Mouse (Mus musculus): ENCODE results near the gene Amph. TPM values are rescaled to one million over a fixed set of nuclear protein-coding genes. Genes with fewer than 3 reads are reported as not detected.

The Amph gene
- polyA plus RNA-seq, 1 experiment = 0.93 TPM

GRCm38 (mm10) chr13:19031916-19032688, 84.1 kb downstream of the Amph start:
- H3K27ac ChIP-seq (ENCODE audit: control insufficient read depth, insufficient read depth, low read length) = no peak overlapping the region
- 90% methylated on average over 8 of the region's 8 CpGs for WGBS
- no peaks in the 10 kb centered on the region for H3K4me1 ChIP-seq (replicated peaks; ENCODE audit: control insufficient read depth, insufficient read depth, low read length)
- no peaks in the 10 kb centered on the region for H3K27me3 ChIP-seq (ENCODE audit: control insufficient read depth, insufficient read depth, low read length)
- DNase-seq = no peak
- H3K4me3 ChIP-seq (ENCODE audit: control insufficient read depth, insufficient read depth, low read length) = no peak overlapping the region
- TF ChIP-seq CTCF (IDR thresholded peaks at IDR 0.05; ENCODE audit: borderline replicate concordance, control insufficient read depth, extremely low read depth, insufficient read depth, low read length, poor library complexity) (no peak), POLR2A (IDR thresholded peaks at IDR 0.05; ENCODE audit: control insufficient read depth, extremely low read depth, insufficient read depth, low read length, poor library complexity) (no peak)
- no peaks in the 10 kb centered on the region for H3K36me3 ChIP-seq (ENCODE audit: control insufficient read depth, insufficient read depth, low read length)

DNA sequence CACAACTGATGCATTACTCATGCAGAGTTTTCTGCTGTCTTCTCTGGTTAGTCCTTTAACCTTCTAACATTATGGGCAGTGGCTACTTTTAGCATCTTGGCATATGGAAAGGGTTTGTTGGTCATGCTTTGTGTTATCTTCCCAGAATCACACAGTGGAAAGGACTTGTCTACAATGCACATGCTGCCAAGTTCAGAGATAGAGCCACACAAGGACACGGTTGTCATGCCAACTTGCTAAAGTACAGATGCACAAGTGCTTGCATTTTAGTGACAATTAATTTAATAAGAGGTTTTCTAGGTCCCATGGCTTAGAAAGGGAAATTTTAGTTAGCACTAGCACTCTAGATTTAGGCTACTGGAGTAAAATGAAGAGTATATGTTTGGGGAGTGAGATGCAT, 104.1 kb downstream of the Amph start:
- DNase-seq = no peak
- Histone ChIP-seq H3K27ac (ENCODE audit: control insufficient read depth, insufficient read depth, low read length) (no peak overlapping the region), H3K27me3 (ENCODE audit: control insufficient read depth, insufficient read depth, low read length) (no peaks in the 10 kb centered on the region), H3K4me1 (replicated peaks; ENCODE audit: control insufficient read depth, insufficient read depth, low read length) (no peaks in the 10 kb centered on the region), H3K36me3 (ENCODE audit: control insufficient read depth, insufficient read depth, low read length) (no peaks in the 10 kb centered on the region), H3K4me3 (ENCODE audit: control insufficient read depth, insufficient read depth, low read length) (no peak overlapping the region)
- no peak for TF ChIP-seq CTCF (IDR thresholded peaks at IDR 0.05; ENCODE audit: borderline replicate concordance, control insufficient read depth, extremely low read depth, insufficient read depth, low read length, poor library complexity)
- no peak for TF ChIP-seq POLR2A (IDR thresholded peaks at IDR 0.05; ENCODE audit: control insufficient read depth, extremely low read depth, insufficient read depth, low read length, poor library complexity)
- WGBS = 87% methylated on average over 1 of the region's 1 CpGs

DNA sequence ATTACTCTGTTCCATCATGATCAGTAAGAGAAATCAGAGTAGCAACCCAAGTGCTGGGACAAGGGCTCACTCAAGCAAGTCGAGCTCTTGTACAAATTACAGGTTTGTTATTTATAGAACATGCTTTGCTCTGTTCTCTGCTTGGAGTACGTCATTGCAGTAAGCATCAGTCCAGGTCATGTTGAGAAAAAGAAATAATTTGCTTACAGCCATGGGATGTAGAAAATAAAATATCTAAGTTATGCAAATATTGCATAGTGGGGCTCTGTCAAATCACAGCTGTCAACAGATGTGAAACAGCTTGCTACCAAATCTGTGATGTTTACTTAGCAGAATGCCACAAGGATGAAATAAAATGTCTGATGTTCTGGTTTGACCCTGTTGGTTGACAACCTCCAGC, 106.5 kb downstream of the Amph start:
- no peak for DNase-seq
- no peaks in the 10 kb centered on the region for H3K4me1 ChIP-seq (replicated peaks; ENCODE audit: control insufficient read depth, insufficient read depth, low read length)
- WGBS = 86% methylated on average over 2 of the region's 2 CpGs
- no peak overlapping the region for H3K27ac ChIP-seq (ENCODE audit: control insufficient read depth, insufficient read depth, low read length)
- H3K27me3 ChIP-seq (ENCODE audit: control insufficient read depth, insufficient read depth, low read length) = no peaks in the 10 kb centered on the region
- H3K4me3 ChIP-seq (ENCODE audit: control insufficient read depth, insufficient read depth, low read length) = no peak overlapping the region
- no peak for TF ChIP-seq POLR2A (IDR thresholded peaks at IDR 0.05; ENCODE audit: control insufficient read depth, extremely low read depth, insufficient read depth, low read length, poor library complexity)
- no peaks in the 10 kb centered on the region for H3K36me3 ChIP-seq (ENCODE audit: control insufficient read depth, insufficient read depth, low read length)

DNA sequence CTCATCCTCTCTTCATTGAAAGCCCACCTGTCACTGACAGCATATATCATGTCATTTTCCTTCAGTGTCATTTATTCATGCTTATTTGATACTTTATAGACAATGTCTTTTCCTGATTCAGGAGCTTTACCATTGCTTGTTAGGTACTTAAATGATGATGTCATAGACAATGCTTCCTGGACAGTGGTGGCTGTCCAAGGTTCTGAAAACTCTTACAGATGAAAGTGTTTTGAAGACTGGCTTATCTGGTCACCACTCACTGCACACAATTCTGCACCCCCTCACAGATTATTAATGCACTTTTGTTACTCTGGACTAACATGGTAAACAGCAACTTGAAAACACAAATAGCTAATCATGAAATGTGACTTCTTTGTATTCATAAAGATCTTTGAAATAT, 124.3 kb downstream of the Amph start:
- no peak overlapping the region for H3K4me3 ChIP-seq (ENCODE audit: control insufficient read depth, insufficient read depth, low read length)
- no peaks in the 10 kb centered on the region for H3K27me3 ChIP-seq (ENCODE audit: control insufficient read depth, insufficient read depth, low read length)
- H3K36me3 ChIP-seq (ENCODE audit: control insufficient read depth, insufficient read depth, low read length) = no peaks in the 10 kb centered on the region
- no peak overlapping the region for H3K27ac ChIP-seq (ENCODE audit: control insufficient read depth, insufficient read depth, low read length)
- no peak for DNase-seq
- no peaks in the 10 kb centered on the region for H3K4me1 ChIP-seq (replicated peaks; ENCODE audit: control insufficient read depth, insufficient read depth, low read length)
- TF ChIP-seq POLR2A (IDR thresholded peaks at IDR 0.05; ENCODE audit: control insufficient read depth, extremely low read depth, insufficient read depth, low read length, poor library complexity) = no peak
- TF ChIP-seq CTCF (IDR thresholded peaks at IDR 0.05; ENCODE audit: borderline replicate concordance, control insufficient read depth, extremely low read depth, insufficient read depth, low read length, poor library complexity) = no peak

DNA sequence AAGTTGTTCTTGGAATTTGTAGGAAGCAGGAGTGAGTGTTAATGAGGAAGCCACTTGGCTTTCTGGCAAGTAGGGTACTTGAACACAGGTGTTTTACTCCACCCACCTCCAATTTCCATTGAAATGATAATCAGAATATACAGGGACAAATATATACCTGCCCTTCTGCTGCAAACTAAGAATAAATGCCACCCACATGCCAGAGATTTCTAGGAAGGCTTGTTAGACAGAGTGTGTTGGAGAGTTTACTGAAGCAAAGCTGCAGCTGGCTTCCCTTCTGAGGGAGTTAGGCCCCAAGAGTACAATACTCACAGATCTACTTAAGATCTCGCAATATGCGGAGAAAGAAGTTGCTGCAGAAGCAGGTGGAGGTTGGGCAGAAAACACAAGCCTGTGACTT, 129.4 kb downstream of the Amph start:
- TF ChIP-seq CTCF (IDR thresholded peaks at IDR 0.05; ENCODE audit: borderline replicate concordance, control insufficient read depth, extremely low read depth, insufficient read depth, low read length, poor library complexity) (no peak), POLR2A (IDR thresholded peaks at IDR 0.05; ENCODE audit: control insufficient read depth, extremely low read depth, insufficient read depth, low read length, poor library complexity) (no peak)
- Histone ChIP-seq H3K27me3 (ENCODE audit: control insufficient read depth, insufficient read depth, low read length) (no peaks in the 10 kb centered on the region), H3K4me3 (ENCODE audit: control insufficient read depth, insufficient read depth, low read length) (no peak overlapping the region), H3K27ac (ENCODE audit: control insufficient read depth, insufficient read depth, low read length) (no peak overlapping the region), H3K36me3 (ENCODE audit: control insufficient read depth, insufficient read depth, low read length) (no peaks in the 10 kb centered on the region), H3K4me1 (replicated peaks; ENCODE audit: control insufficient read depth, insufficient read depth, low read length) (no peaks in the 10 kb centered on the region)
- 95% methylated on average over 2 of the region's 2 CpGs for WGBS
- no peak for DNase-seq

- no peak for TF ChIP-seq CTCF (IDR thresholded peaks at IDR 0.05; ENCODE audit: borderline replicate concordance, control insufficient read depth, extremely low read depth, insufficient read depth, low read length, poor library complexity)
- TF ChIP-seq POLR2A (IDR thresholded peaks at IDR 0.05; ENCODE audit: control insufficient read depth, extremely low read depth, insufficient read depth, low read length, poor library complexity) = no peak
- no peak for DNase-seq
- 93% methylated on average over 4 of the region's 4 CpGs for WGBS
These were observed 133.9 kb downstream of the Amph start for GRCm38 (mm10) chr13:19081932-19082331.

DNA sequence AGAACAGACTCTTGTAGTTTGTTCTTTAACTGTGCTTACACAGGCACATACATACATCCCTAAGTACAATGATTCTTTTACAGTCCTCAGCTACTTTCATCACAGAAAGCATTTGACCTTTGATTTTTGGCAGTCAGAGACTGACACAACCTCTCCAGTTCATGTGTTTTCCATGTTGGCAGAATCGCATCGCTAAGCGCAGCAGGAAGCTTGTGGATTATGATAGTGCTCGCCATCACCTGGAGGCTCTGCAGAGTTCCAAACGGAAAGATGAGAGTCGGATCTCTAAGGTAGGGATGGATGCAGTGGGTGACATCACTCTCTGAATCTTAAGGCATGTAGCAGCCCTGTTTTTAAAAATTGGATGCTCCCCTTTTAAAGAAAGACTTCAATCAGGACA, 146.6 kb downstream of the Amph start:
- Histone ChIP-seq H3K27me3 (ENCODE audit: control insufficient read depth, insufficient read depth, low read length) (no peaks in the 10 kb centered on the region), H3K27ac (ENCODE audit: control insufficient read depth, insufficient read depth, low read length) (no peak overlapping the region), H3K4me3 (ENCODE audit: control insufficient read depth, insufficient read depth, low read length) (no peak overlapping the region), H3K36me3 (ENCODE audit: control insufficient read depth, insufficient read depth, low read length) (no peaks in the 10 kb centered on the region), H3K4me1 (replicated peaks; ENCODE audit: control insufficient read depth, insufficient read depth, low read length) (no peaks in the 10 kb centered on the region)
- TF ChIP-seq CTCF (IDR thresholded peaks at IDR 0.05; ENCODE audit: borderline replicate concordance, control insufficient read depth, extremely low read depth, insufficient read depth, low read length, poor library complexity) (no peak), POLR2A (IDR thresholded peaks at IDR 0.05; ENCODE audit: control insufficient read depth, extremely low read depth, insufficient read depth, low read length, poor library complexity) (no peak)
- DNase-seq = no peak
- 95% methylated on average over 6 of the region's 6 CpGs for WGBS

More at GRCm38 (mm10) chr13:19081932-19082331, 133.9 kb downstream of the Amph start:
- Histone ChIP-seq H3K36me3 (ENCODE audit: control insufficient read depth, insufficient read depth, low read length) (no peaks in the 10 kb centered on the region), H3K27me3 (ENCODE audit: control insufficient read depth, insufficient read depth, low read length) (no peaks in the 10 kb centered on the region), H3K4me3 (ENCODE audit: control insufficient read depth, insufficient read depth, low read length) (no peak overlapping the region), H3K27ac (ENCODE audit: control insufficient read depth, insufficient read depth, low read length) (no peak overlapping the region), H3K4me1 (replicated peaks; ENCODE audit: control insufficient read depth, insufficient read depth, low read length) (no peaks in the 10 kb centered on the region)

All from thymus, adult 2 months (tissue).